Mouse (Mus musculus): Measurements from ENCODE around the gene Stk32b.

DNA sequence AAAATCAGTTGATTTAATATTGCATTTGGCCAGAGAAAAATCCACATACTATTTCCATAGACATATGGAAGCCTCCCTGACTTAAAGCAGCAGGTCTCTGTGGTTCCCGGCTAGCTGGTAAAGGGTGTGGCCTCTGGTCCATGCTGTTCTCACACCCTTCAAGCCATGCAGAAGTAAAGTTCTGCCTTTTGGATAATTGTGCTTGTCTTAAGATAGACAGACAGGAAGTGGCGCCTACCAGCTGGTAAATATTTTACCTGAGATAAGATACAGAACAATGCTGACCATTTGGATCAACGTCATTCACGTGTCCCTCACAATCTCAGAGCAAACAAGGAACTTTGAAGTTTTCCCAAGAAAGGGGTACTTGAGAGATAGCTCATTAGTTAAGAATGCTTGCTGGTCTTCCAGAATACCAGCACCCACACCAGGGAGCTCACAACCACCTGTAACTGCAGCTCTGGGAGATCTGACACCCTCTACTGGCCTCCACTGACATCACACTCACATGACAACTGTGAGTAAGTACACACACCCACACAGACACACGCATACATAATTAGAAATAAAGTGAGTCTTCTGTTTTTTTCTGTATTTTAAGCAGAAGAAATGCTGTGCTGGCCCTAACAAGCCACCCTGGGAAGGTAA lies 7.6 kb downstream of the Stk32b start:
- TF ChIP-seq GATA1 (IDR thresholded peaks at IDR 0.05; ENCODE audit: borderline replicate concordance, low read length) (no peak), FLI1 (IDR thresholded peaks at IDR 0.05; ENCODE audit: low read length) (no peak)
